Mouse (Mus musculus) C2C12 (cell line): ENCODE measurements around the gene Rhoh. TPM values are rescaled to one million over a fixed set of nuclear protein-coding genes. Genes with fewer than 3 reads are reported as not detected.

Experiments
- H3K27me3 ChIP-seq: one replicate; pipeline ENCODE4 v1.6.1; 2011; ENCODE audit not compliant: control insufficient read depth, insufficient read depth, insufficient read length
- H3K36me3 ChIP-seq: one replicate; pipeline ENCODE4 v1.6.1; 2011; ENCODE audit not compliant: control insufficient read depth, insufficient read depth
- H3K4me3 ChIP-seq: one replicate; pipeline ENCODE4 v1.5.1; 2011; ENCODE audit warnings: mild to moderate bottlenecking, control low read depth; ENCODE audit not compliant: poor library complexity, insufficient read depth, severe bottlenecking
- H3K79me2 ChIP-seq: one replicate; pipeline ENCODE4 v1.6.1; 2011; ENCODE audit not compliant: control insufficient read depth, insufficient read depth
- H3K79me3 ChIP-seq: one replicate; pipeline ENCODE4 v1.6.1; 2011; ENCODE audit warnings: low read depth, control low read depth
- H3ac ChIP-seq: one replicate; pipeline ENCODE3; 2011; ENCODE audit warnings: low read depth; ENCODE audit not compliant: control insufficient read depth, insufficient read length
- CEBPB ChIP-seq: IDR thresholded peaks from one replicate; pipeline ENCODE4 v1.6.1; 2011; ENCODE audit warnings: low read depth, mild to moderate bottlenecking, control low read depth, moderate library complexity
- CTCF ChIP-seq: IDR thresholded peaks from one replicate; pipeline ENCODE4 v1.5.1; 2011; ENCODE audit not compliant: control insufficient read depth, insufficient read depth, insufficient read length
- FOSL1 ChIP-seq: IDR thresholded peaks from one replicate; pipeline ENCODE4 v1.8.0; 2011; ENCODE audit warnings: mild to moderate bottlenecking, low read length; ENCODE audit not compliant: poor library complexity, insufficient read depth, severe bottlenecking
- MAX ChIP-seq: IDR thresholded peaks from one replicate; pipeline ENCODE4 v1.6.1; 2011; ENCODE audit warnings: mild to moderate bottlenecking, control low read depth
- MYOD1 ChIP-seq: IDR thresholded peaks from one replicate; pipeline ENCODE4 v1.6.1; 2011; ENCODE audit warnings: low read depth; ENCODE audit not compliant: control insufficient read depth, insufficient read length
- MYOG ChIP-seq: IDR thresholded peaks from one replicate; pipeline ENCODE4 v1.6.1; 2011; ENCODE audit not compliant: control insufficient read depth, insufficient read length; ENCODE audit errors: extremely low read depth
- USF1 ChIP-seq: IDR thresholded peaks from one replicate; pipeline ENCODE4 v1.6.1; 2011; ENCODE audit warnings: low read depth, mild to moderate bottlenecking, control low read depth, moderate library complexity
- polyA plus RNA-seq: library from polyadenylated mRNA; unstranded; fragments of >200 nt; fragmentation: generic; extraction: Trizol; gene quantifications from one replicate; pipeline ENCODE4 v1.2.1, GENCODE M21; 2012; ENCODE audit warnings: missing spikeins

Gene Rhoh
- polyA plus RNA-seq, 1 experiment = not detected

DNA sequence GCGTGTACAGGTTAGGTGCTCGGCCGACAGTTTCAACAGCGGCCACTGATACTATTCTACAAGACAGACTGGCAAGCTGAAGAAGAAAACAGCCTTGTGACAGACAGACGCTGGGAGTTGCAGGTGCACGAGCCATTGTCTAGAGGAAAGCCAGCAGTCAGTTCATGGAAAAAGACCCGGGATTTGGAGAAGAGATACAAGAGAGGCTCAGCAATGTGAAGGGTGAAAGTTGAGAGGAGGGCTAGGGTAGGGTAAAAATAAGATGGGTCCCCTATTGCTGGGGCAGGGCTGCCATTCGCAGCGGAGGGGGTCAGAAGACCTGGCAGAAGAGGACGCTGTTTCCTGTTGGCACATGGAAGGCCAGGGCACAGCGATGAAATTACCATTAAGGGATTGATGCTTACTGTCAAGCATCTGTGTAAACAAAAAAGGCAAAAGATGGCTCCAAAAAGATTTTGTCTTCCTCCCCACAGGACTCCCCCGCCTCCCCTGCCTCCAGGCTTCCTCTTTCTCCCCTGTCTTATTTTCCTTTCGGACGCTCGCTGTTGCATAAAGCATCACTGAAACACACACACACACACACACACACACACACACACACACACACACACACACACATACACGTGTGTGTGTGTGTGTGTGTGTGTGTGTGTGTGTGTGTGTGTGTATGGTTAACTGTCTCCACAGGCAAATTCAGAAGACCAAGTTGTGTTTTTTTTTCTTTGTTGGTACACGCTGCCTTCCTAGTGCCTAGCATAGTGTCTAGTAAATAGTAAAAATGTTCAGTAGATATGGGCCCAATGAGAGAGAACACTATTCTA, 4.2 kb upstream of the Rhoh start:
- Histone ChIP-seq H3K36me3 (no peaks in the 10 kb centered on the region), H3K79me3 (no peaks in the 10 kb centered on the region), H3K4me3 (no peak overlapping the region), H3ac (no peak overlapping the region), H3K79me2 (no peaks in the 10 kb centered on the region), H3K27me3 (no peaks in the 10 kb centered on the region)
- TF ChIP-seq FOSL1 (no peak), MAX (no peak)

GRCm38 (mm10) chr5:65857935-65858334, 3.1 kb upstream of the Rhoh start:
- Histone ChIP-seq H3K4me3 (no peak overlapping the region), H3K79me3 (no peaks in the 10 kb centered on the region), H3K36me3 (no peaks in the 10 kb centered on the region), H3K79me2 (no peaks in the 10 kb centered on the region), H3K27me3 (no peaks in the 10 kb centered on the region), H3ac (no peak overlapping the region)
- TF ChIP-seq MYOD1 (no peak), CEBPB (no peak), FOSL1 (no peak), MYOG (no peak), MAX (no peak), CTCF (no peak), USF1 (no peak)

DNA sequence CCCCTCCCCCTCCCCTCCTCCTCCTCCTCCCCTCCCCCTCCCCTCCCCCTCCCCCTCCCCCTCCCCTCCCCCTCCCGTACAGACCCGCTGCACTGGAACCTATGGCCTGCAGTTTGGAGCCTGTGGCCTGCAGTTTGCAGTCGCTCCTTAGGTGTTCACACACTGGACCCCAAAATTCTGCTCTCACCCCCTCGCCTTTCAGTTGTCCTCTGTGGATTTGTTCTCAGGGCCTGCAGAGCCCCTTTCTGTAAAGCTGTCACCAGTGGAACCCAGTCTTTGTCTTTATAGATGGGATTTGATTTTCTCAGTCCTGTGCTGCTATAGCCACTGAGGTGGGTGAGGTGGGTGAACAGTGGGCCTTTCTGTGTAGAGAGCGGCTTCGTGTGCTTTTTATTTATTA, 2.7 kb upstream of the Rhoh start:
- Histone ChIP-seq H3K36me3 (no peaks in the 10 kb centered on the region), H3K4me3 (no peak overlapping the region), H3K79me2 (no peaks in the 10 kb centered on the region), H3K79me3 (no peaks in the 10 kb centered on the region), H3ac (no peak overlapping the region), H3K27me3 (no peaks in the 10 kb centered on the region)
- TF ChIP-seq CEBPB = no peak
- TF ChIP-seq CTCF = no peak

DNA sequence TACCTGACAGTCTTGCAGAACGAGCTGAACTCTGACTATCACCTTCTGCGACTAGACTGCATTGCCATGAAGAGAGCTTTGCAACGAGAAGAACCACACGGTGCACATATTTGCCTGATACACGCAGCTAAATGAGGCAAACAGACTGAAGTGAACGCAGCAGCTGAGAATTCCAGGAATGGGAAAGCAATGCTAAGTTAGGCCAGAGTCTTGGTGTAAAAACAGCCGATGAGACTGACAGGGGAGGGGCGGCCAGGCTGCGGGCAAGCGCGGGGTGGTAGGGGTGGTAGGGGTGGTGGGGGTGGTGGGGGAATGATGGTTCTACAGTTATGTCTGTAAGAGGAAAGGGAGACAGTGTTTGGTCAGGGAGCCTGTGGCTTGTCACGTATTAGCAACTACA, 2.1 kb upstream of the Rhoh start:
- no peak for TF ChIP-seq CTCF
- no peak for TF ChIP-seq FOSL1
- TF ChIP-seq MYOD1 = peak; percentile 76
- Histone ChIP-seq H3K27me3 (no peaks in the 10 kb centered on the region), H3ac (no peak overlapping the region), H3K79me3 (no peaks in the 10 kb centered on the region), H3K36me3 (no peaks in the 10 kb centered on the region), H3K4me3 (no peak overlapping the region), H3K79me2 (no peaks in the 10 kb centered on the region)

GRCm38 (mm10) chr5:65859396-65859795, 1.6 kb upstream of the Rhoh start:
- TF ChIP-seq USF1 (no peak), MYOD1 (no peak), FOSL1 (no peak), CTCF (no peak)
- Histone ChIP-seq H3K79me3 (no peaks in the 10 kb centered on the region), H3ac (no peak overlapping the region), H3K4me3 (no peak overlapping the region), H3K79me2 (no peaks in the 10 kb centered on the region), H3K36me3 (no peaks in the 10 kb centered on the region), H3K27me3 (peaks cover 3% of the 10 kb centered on the region)

DNA sequence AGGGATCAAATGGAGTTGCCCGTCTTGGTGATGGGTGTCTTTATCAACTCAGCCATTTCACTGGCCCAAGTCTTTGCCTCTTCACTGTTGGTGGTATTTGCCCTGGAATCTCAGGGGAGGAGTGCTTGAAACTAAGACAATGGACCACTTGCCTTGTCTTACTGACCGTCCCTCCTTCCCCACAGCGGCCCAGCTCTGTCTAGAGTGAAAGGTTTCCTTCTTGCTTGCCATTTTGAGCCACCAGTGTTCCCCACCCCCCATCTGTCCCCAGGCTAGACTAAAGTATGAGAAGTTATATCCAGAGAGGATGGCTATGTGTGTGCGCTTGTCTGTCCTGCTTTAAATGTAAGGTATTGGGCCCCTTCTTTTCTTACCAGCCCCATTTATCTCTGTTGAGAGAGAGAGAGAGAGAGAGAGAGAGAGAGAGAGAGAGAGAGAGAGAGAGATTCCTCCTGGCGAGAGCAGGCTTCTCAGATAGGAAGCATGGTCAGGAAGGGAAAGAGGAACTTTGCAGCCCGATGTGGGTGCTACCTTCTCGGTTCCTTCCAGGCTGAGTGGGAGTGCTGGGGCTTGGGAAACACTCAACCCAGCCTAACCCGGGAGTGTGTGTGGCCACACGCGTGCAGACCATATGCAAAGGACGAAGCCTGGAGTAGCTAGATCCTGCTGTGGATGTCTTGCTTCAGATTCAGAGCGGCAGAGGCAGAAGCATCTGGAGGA, 572 bp upstream of the Rhoh start:
- Histone ChIP-seq H3K79me2 (no peaks in the 10 kb centered on the region), H3K4me3 (no peak overlapping the region), H3ac (no peak overlapping the region), H3K79me3 (no peaks in the 10 kb centered on the region), H3K36me3 (no peaks in the 10 kb centered on the region), H3K27me3 (peaks cover 3% of the 10 kb centered on the region)
- TF ChIP-seq CEBPB (no peak), CTCF (no peak), MAX (no peak), MYOG (no peak), USF1 (no peak), FOSL1 (no peak), MYOD1 (no peak)
